Mouse (Mus musculus) midbrain, postnatal 0 days (tissue): ENCODE results near the gene Naglu. TPM values are rescaled to one million over a fixed set of nuclear protein-coding genes. Genes with fewer than 3 reads are reported as not detected.

Source experiments
- ATAC-seq: fragments of 200-750 bp; cut with Nextera tagmentation; 2 replicates; pipeline ENCODE4 v1.8.0; 2017; ENCODE audit warnings: moderate number of reproducible peaks, mild to moderate bottlenecking, moderate TSS enrichment, moderate library complexity; ENCODE audit not compliant: low FRiP score
- DNase-seq: peaks from one replicate; pipeline ENCODE4 v3.0.0-alpha.2; 2015; ENCODE audit warnings: low spot score
- H3K27ac ChIP-seq: fragments of 300-500 bp; sonication (generic); 2 replicates; pipeline ENCODE4 v1.5.1; 2014; ENCODE audit warnings: low read depth, mild to moderate bottlenecking, low read length, mixed read lengths
- H3K27me3 ChIP-seq: fragments of 300-500 bp; sonication (generic); 2 replicates; pipeline ENCODE4 v1.6.1; 2014; ENCODE audit warnings: low read length, control low read depth, mixed read lengths; ENCODE audit not compliant: insufficient read depth
- H3K36me3 ChIP-seq: fragments of 300-500 bp; sonication (generic); 2 replicates; pipeline ENCODE4 v1.6.1; 2014; ENCODE audit warnings: low read length, control low read depth, mixed read lengths; ENCODE audit not compliant: insufficient read depth
- H3K4me1 ChIP-seq: fragments of 300-500 bp; sonication (generic); 2 replicates; pipeline ENCODE4 v1.6.1; 2014; ENCODE audit warnings: mild to moderate bottlenecking, control low read depth, antibody characterized with exemption, low read length, mixed read lengths; ENCODE audit not compliant: insufficient read depth
- H3K4me2 ChIP-seq: fragments of 300-500 bp; sonication (generic); 2 replicates; pipeline ENCODE4 v1.6.1; 2014; ENCODE audit warnings: low read depth, mild to moderate bottlenecking, low read length, mixed read lengths; ENCODE audit not compliant: poor library complexity, severe bottlenecking
- H3K4me3 ChIP-seq: fragments of 300-500 bp; sonication (generic); 2 replicates; pipeline ENCODE4 v1.5.1; 2014; ENCODE audit warnings: low read depth, mild to moderate bottlenecking, low read length, moderate library complexity
- H3K9ac ChIP-seq: fragments of 300-500 bp; sonication (generic); replicated peaks from 2 replicates; pipeline ENCODE4 v1.6.1; 2014; ENCODE audit warnings: mild to moderate bottlenecking, low read length, moderate library complexity, mixed read lengths; ENCODE audit not compliant: poor library complexity, severe bottlenecking
- H3K9me3 ChIP-seq: fragments of 300-500 bp; sonication (generic); 2 replicates; pipeline ENCODE4 v1.6.1; 2016; ENCODE audit warnings: low read length, control low read depth
- CTCF ChIP-seq: IDR thresholded peaks from 2 replicates; pipeline ENCODE4 v1.5.1; 2016; ENCODE audit warnings: antibody characterized with exemption, mild to moderate bottlenecking
- WGBS: fragments of 180-500 bp; shearing (Covaris S2); extraction: QIAGEN DNeasy Blood & Tissue Kit; methylation state at CpG from one replicate; pipeline ENCODE4 v1.1.7; 2014; 5-methylcytosine and 5-hydroxymethylcytosine counted together
- polyA plus RNA-seq: library from polyadenylated mRNA; unstranded; fragments of >200 nt; fragmentation: Nextera tagmentation; extraction: Ambion mirVana; gene quantifications from 2 replicates; pipeline ENCODE4 v1.2.1, GENCODE M21; 2015
- total RNA-seq: library from RNA; depleted of rRNA; stranded (reverse); fragments of >200 nt; gene quantifications from 2 replicates; pipeline ENCODE4 v1.2.3, GENCODE M21; 2014

Naglu gene
- total and polyA plus RNA-seq, 2 experiments from 2014 or later, result 16.6 to 22.2 TPM

DNA sequence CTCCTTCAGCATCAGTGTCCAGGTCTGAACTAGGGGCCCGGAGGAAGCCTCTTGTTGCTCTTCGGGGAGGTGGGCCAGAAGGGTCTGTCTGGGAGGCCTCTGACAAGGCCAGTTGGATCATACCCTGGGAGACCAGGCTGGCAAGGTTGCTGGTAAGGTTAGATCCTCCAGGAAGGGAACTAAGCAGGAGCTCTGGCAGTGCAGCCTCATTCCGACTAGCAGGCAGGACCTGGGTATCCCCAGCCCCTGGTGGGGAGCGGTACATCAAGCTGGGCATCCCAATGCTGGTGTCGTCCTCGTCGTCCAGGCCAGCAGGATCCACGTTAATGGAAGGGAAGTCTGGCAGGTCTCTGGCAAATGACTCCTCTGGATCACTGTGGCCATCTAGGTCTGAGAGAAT is 28.4 kb downstream of the Naglu start:
- Histone ChIP-seq H3K9me3 (no peaks in the 10 kb centered on the region), H3K4me2 (no peak overlapping the region), H3K4me3 (no peak overlapping the region), H3K9ac (no peak overlapping the region), H3K36me3 (peaks cover 53% of the 10 kb centered on the region), H3K4me1 (no peaks in the 10 kb centered on the region), H3K27me3 (no peaks in the 10 kb centered on the region), H3K27ac (no peak overlapping the region)
- 89% methylated on average over 8 of the region's 8 CpGs for WGBS
- DNase-seq (no peak), ATAC-seq (no peak)
- TF ChIP-seq CTCF, result no peak

DNA sequence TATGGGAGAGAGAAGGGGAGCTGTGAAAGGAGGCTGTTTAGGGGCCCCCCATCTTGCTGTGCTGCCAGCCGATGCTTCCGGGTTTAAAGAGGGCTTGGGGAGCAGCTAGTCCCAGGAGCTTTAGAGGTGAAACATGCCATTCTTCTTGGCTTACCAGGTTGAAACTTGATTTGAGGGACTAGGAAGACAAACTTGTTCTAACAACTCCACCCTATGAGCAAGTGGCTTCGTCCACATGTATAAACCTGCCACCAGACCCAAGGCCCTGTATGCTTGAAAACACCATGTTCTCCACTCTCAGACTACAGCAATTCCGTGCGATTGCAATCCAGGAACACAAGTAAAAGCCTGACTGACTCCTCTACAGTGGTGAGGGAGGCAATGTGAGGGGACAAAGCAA is 33.2 kb downstream of the Naglu start:
- Histone ChIP-seq H3K27ac (no peak overlapping the region), H3K4me1 (no peaks in the 10 kb centered on the region), H3K36me3 (peaks cover 35% of the 10 kb centered on the region), H3K4me2 (no peak overlapping the region), H3K9me3 (no peaks in the 10 kb centered on the region), H3K4me3 (no peak overlapping the region), H3K27me3 (no peaks in the 10 kb centered on the region), H3K9ac (no peak overlapping the region)
- DNase-seq (no peak), ATAC-seq (no peak)
- 93% methylated on average over 5 of the region's 5 CpGs for WGBS
- no peak for TF ChIP-seq CTCF

DNA sequence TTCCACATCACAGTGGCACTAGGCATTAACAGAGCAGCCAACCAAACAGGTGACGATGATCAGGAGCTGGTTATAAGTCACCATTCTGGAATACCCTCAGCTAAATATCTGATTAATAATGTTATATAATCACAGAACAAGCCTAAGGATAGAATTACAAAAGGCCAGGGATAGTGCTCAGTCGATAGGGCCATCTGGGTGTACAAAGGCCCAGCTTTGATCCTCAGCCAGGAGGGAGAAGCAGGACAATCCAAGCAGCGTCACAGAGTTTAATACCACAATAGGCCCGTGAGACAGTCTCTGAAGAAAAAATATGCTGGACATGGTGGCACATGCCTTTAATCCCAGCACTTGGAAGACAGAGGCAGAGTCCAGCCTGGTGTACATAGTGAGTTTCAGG is 39.5 kb downstream of the Naglu start:
- Histone ChIP-seq H3K4me3 (no peak overlapping the region), H3K4me2 (no peak overlapping the region), H3K36me3 (no peaks in the 10 kb centered on the region; the same call in 1 of the 2 replicates), H3K9ac (no peak overlapping the region), H3K4me1 (no peaks in the 10 kb centered on the region), H3K27me3 (no peaks in the 10 kb centered on the region), H3K27ac (no peak overlapping the region), H3K9me3 (no peaks in the 10 kb centered on the region)
- ATAC-seq (no peak), DNase-seq (no peak)
- TF ChIP-seq CTCF, result no peak
- 46% methylated on average over 4 of the region's 4 CpGs for WGBS

DNA sequence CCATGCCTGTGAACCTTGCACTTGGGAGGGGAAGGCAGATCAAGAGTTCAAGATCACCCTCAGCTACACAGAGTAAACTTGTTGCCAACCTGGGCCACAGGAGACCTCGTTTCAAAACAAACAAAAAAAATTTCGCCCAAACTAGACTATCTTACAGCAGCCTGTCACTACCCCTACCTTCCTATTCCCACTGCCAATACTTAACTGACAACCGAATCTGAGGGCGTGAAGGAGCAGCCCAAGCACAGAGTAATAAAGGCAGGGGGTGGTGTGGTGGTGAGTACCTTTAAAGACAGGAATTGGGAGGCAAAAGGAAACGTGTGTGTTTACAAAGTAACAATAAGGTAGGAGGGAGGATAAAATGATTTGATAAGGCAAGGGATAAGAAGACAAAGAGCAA is 40.9 kb downstream of the Naglu start:
- DNase-seq (no peak), ATAC-seq (no peak)
- no peaks in the 10 kb centered on the region for H3K27me3 ChIP-seq
- no peak overlapping the region for H3K4me3 ChIP-seq
- no peak overlapping the region for H3K4me2 ChIP-seq
- H3K9me3 ChIP-seq, result no peaks in the 10 kb centered on the region
- no peaks in the 10 kb centered on the region for H3K36me3 ChIP-seq
- TF ChIP-seq CTCF, result no peak
- no peak overlapping the region for H3K27ac ChIP-seq
- no peaks in the 10 kb centered on the region for H3K4me1 ChIP-seq
- no peak overlapping the region for H3K9ac ChIP-seq
- WGBS, result 70% methylated on average over 5 of the region's 5 CpGs

DNA sequence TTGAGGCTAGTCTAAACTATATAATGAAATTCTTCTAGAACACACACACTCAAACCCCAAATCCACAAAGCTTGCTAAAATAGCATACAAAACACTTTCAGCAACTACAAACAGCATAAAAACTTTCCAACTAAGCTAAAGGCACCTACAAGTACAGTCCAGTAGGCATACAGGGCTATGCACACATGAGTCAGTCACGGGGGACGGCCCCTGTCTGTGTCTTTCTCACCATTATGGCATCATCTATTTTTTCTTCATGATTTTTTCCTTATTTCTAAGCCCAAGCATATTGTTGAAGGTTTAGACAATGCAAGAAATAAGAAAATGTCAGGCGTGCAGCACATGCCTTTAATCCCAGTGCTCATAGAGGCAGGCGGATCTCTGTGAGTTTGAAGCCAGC is 41.4 kb downstream of the Naglu start:
- H3K4me2 ChIP-seq, result no peak overlapping the region
- no peak for ATAC-seq
- 88% methylated on average over 4 of the region's 4 CpGs for WGBS
- no peak overlapping the region for H3K4me3 ChIP-seq
- no peaks in the 10 kb centered on the region for H3K27me3 ChIP-seq
- no peak for DNase-seq
- no peaks in the 10 kb centered on the region for H3K9me3 ChIP-seq
- no peak overlapping the region for H3K9ac ChIP-seq
- H3K27ac ChIP-seq, result no peak overlapping the region
- no peaks in the 10 kb centered on the region for H3K4me1 ChIP-seq
- no peak for TF ChIP-seq CTCF
- no peaks in the 10 kb centered on the region for H3K36me3 ChIP-seq

DNA sequence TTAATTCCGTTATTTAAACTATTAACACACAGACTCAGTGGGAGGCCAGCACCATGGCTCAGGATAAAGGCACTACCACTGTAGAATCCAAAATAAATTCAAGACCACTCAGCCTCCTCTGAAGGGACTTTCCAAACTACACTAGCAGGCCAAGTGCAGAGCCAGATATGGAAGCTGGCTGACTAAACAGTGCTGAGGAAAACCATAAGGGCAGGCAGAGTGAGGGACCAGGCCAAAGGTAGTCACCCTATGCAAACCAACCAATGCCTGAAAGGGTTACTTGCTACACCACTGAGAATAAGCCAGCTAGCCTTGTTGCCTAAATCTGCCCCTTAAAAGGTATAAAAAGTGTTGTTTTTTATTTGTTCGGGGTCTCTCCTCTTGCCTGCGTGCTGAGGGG is 42.4 kb downstream of the Naglu start:
- no peak for TF ChIP-seq CTCF
- 87% methylated on average over 3 of the region's 3 CpGs for WGBS
- Histone ChIP-seq H3K4me1 (no peaks in the 10 kb centered on the region), H3K27me3 (no peaks in the 10 kb centered on the region), H3K9ac (no peak overlapping the region), H3K4me3 (no peak overlapping the region), H3K36me3 (no peaks in the 10 kb centered on the region), H3K9me3 (no peaks in the 10 kb centered on the region), H3K4me2 (no peak overlapping the region), H3K27ac (no peak overlapping the region)
- DNase-seq (no peak), ATAC-seq (no peak)

DNA sequence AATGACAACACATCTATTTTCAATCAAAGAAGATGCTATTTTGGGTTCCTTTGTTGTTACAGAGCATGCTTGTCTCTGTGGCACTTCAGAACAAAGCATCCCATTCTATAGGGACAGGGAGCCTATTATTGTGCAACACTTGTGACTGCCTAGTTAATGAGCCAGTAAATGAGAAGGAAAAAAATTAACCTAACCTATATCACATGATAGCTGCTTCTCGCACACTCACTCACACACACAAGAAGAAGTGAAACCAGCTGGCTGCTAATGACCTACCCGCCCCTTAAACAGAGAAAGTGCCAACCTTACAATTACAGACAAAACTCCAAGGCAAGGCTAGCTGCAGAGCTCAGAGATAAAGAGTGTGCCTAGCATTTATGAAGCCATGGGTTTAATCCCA is 45.8 kb downstream of the Naglu start:
- Histone ChIP-seq H3K4me1 (peaks cover 9% of the 10 kb centered on the region; the same call in 1 of the 2 replicates), H3K27ac (no peak overlapping the region), H3K4me2 (no peak overlapping the region), H3K9ac (no peak overlapping the region), H3K36me3 (no peaks in the 10 kb centered on the region), H3K4me3 (no peak overlapping the region), H3K27me3 (no peaks in the 10 kb centered on the region), H3K9me3 (no peaks in the 10 kb centered on the region)
- DNase-seq (no peak), ATAC-seq (no peak)
- no peak for TF ChIP-seq CTCF
- WGBS, result 84% methylated on average over 2 of the region's 2 CpGs
